Mouse (Mus musculus) thymus, postnatal 25 days (tissue): ENCODE data around the gene Grin2a.
"Not testable (repeated sequence)": the region's sequence is repeated elsewhere in the genome, so short reads cannot be mapped to it uniquely, and the experiment has no call there.

Source experiments
- DNase-seq: peaks from one replicate; pipeline ENCODE4 v3.0.0; 2022

Grin2a gene

GRCm38 (mm10) chr16:9616807-9617206, 378.6 kb downstream of the Grin2a start:
- no peak for DNase-seq

- not testable (repeated sequence) for DNase-seq
These were observed 382.8 kb downstream of the Grin2a start for GRCm38 (mm10) chr16:9612596-9612995.

GRCm38 (mm10) chr16:9607432-9607831, 387.9 kb downstream of the Grin2a start:
- DNase-seq, result no peak

- no peak for DNase-seq
These were observed 391.4 kb downstream of the Grin2a start for GRCm38 (mm10) chr16:9603983-9604382.

- no peak for DNase-seq
These were observed 392.8 kb downstream of the Grin2a start for GRCm38 (mm10) chr16:9602579-9602978.

GRCm38 (mm10) chr16:9589176-9589575, 406.2 kb downstream of the Grin2a start:
- no peak for DNase-seq

- DNase-seq, result no peak
These were observed 406.9 kb downstream of the Grin2a start for GRCm38 (mm10) chr16:9588431-9588830.

GRCm38 (mm10) chr16:9583981-9584380, 411.4 kb downstream of the Grin2a start:
- DNase-seq, result no peak

- DNase-seq, result no peak
These were observed 423.6 kb downstream of the Grin2a start for GRCm38 (mm10) chr16:9571793-9572192.

GRCm38 (mm10) chr16:9567286-9567685, 428.1 kb downstream of the Grin2a start:
- DNase-seq, result no peak

GRCm38 (mm10) chr16:9561816-9562215, 433.5 kb downstream of the Grin2a start:
- no peak for DNase-seq

GRCm38 (mm10) chr16:9535196-9535595, 460.2 kb downstream of the Grin2a start:
- no peak for DNase-seq

GRCm38 (mm10) chr16:9533564-9534332, 461.6 kb downstream of the Grin2a start:
- no peak for DNase-seq

GRCm38 (mm10) chr16:9532843-9533532, 462.4 kb downstream of the Grin2a start:
- no peak for DNase-seq

- DNase-seq, result no peak
These were observed 468.1 kb downstream of the Grin2a start for GRCm38 (mm10) chr16:9527214-9527613.

GRCm38 (mm10) chr16:9523314-9523713, 472.0 kb downstream of the Grin2a start:
- DNase-seq, result no peak
